Mouse (Mus musculus) hindbrain, embryonic 12.5 days (tissue): ENCODE data around the gene Icam5. TPM values are rescaled to one million over a fixed set of nuclear protein-coding genes. Genes with fewer than 3 reads are reported as not detected.

Experiments
- ATAC-seq: fragments of 200-750 bp; cut with Nextera tagmentation; 2 replicates; pipeline ENCODE4 v1.8.0; 2017; ENCODE audit warnings: moderate TSS enrichment; ENCODE audit not compliant: low FRiP score
- H3K27ac ChIP-seq: fragments of 300-500 bp; sonication (generic); 2 replicates; pipeline ENCODE4 v1.5.1; 2016; ENCODE audit warnings: mild to moderate bottlenecking
- H3K27me3 ChIP-seq: fragments of 300-500 bp; sonication (generic); 2 replicates; pipeline ENCODE4 v1.6.1; 2016; ENCODE audit warnings: mild to moderate bottlenecking
- H3K36me3 ChIP-seq: fragments of 300-500 bp; sonication (generic); 2 replicates; pipeline ENCODE4 v1.6.1; 2016; ENCODE audit warnings: mild to moderate bottlenecking
- H3K4me1 ChIP-seq: fragments of 300-500 bp; sonication (generic); 2 replicates; pipeline ENCODE4 v1.6.1; 2016
- H3K4me2 ChIP-seq: fragments of 300-500 bp; sonication (generic); replicated peaks from 2 replicates; pipeline ENCODE4 v1.6.1; 2016; ENCODE audit warnings: mild to moderate bottlenecking
- H3K4me3 ChIP-seq: fragments of 300-500 bp; sonication (generic); 2 replicates; pipeline ENCODE4 v1.5.1; 2016; ENCODE audit warnings: mild to moderate bottlenecking
- H3K9ac ChIP-seq: fragments of 300-500 bp; sonication (generic); 2 replicates; pipeline ENCODE4 v1.6.1; 2016; ENCODE audit warnings: mild to moderate bottlenecking, moderate library complexity
- H3K9me3 ChIP-seq: fragments of 300-500 bp; sonication (generic); replicated peaks from 2 replicates; pipeline ENCODE4 v1.6.1; 2016; ENCODE audit warnings: mild to moderate bottlenecking
- WGBS: fragments of 180-500 bp; shearing (Covaris S2); methylation state at CpG from one replicate; pipeline ENCODE4 v1.1.7; 2016; 5-methylcytosine and 5-hydroxymethylcytosine counted together
- polyA plus RNA-seq: library from polyadenylated mRNA; unstranded; fragments of >200 nt; fragmentation: Nextera tagmentation; extraction: Ambion mirVana; gene quantifications from 2 replicates; pipeline ENCODE4 v1.2.1, GENCODE M21; 2016

The Icam5 gene
- polyA plus RNA-seq, 1 experiment from 2014 or later, result 0.13 TPM

DNA sequence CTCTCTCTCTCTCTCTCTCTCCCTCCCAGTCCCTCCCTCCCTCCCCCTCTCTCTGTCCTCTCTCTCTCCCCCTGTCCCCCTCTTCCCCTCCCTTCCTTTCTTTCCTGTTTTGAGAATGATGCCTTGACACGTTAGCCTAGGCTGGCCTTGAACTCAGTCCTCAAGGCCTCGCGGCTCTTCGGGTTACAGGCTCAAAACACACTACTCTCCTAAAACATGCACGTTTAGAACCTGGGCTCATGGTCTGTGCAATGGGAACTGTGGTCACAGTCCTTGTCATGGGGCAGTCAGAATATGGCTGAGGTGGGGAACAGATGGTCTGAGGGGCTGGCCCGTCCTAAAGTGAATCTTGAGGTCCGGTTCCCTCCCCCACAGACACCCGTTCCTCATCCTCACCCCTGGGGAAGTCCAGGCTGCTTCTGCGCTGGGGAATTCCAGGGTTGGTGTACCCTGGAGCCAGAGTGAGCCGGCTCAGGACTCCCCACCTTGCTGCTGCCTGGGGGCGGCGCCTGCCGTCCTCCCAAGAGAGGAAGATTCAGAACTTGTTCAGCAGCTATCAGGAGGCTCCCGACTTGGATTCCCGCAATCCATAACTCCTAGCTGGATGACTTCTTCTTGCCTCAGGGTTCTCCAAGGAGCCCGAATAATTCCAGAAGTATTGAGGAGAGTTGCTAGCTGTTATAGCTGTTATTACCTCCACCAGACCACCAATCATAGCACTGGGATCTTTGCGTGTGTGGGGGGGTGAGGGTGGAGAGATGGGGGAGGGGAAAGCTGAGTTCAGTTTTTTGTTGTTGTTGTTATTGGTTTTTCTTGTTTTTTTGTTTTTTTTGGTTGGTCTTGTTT lies 15.3 kb upstream of the Icam5 start:
- WGBS, result 4% methylated on average over 17 of the region's 17 CpGs
- H3K27me3 ChIP-seq, result peaks cover 74% of the 10 kb centered on the region
- no peak overlapping the region for H3K27ac ChIP-seq

GRCm38 (mm10) chr9:21017177-21017575 lies 14.7 kb upstream of the Icam5 start:
- Histone ChIP-seq H3K9me3 (no peaks in the 10 kb centered on the region; the same call in 1 of the 2 replicates), H3K4me1 (peaks cover 4% of the 10 kb centered on the region; the same call in 1 of the 2 replicates), H3K27ac (no peak overlapping the region), H3K27me3 (peaks cover 73% of the 10 kb centered on the region), H3K4me3 (no peak overlapping the region), H3K4me2 (0 out of 2 replicates have a peak overlapping the region, but pooled peaks have one; percentile 3), H3K36me3 (no peaks in the 10 kb centered on the region), H3K9ac (no peak overlapping the region)
- ATAC-seq, result no peak
- 48% methylated on average over 4 of the region's 4 CpGs for WGBS

More for the DNA sequence above, 15.3 kb upstream of the Icam5 start:
- 0 out of 2 replicates have a peak overlapping the region, but pooled peaks have one; percentile 21 for H3K4me3 ChIP-seq
- H3K4me1 ChIP-seq, result peaks cover 4% of the 10 kb centered on the region; the same call in 1 of the 2 replicates
- ATAC-seq, result no peak
- no peak overlapping the region for H3K9ac ChIP-seq
- H3K9me3 ChIP-seq, result no peaks in the 10 kb centered on the region; the same call in 1 of the 2 replicates
- H3K36me3 ChIP-seq, result no peaks in the 10 kb centered on the region
- peak overlapping the region; percentile 44; the same call in 1 of the 2 replicates for H3K4me2 ChIP-seq

GRCm38 (mm10) chr9:21018600-21018999 lies 13.3 kb upstream of the Icam5 start:
- H3K27me3 ChIP-seq, result peaks cover 63% of the 10 kb centered on the region
- no peak for ATAC-seq

GRCm38 (mm10) chr9:21021363-21021762 lies 10.5 kb upstream of the Icam5 start:
- Histone ChIP-seq H3K27ac (no peak overlapping the region), H3K4me1 (no peaks in the 10 kb centered on the region), H3K9ac (no peak overlapping the region), H3K27me3 (peaks cover 46% of the 10 kb centered on the region), H3K36me3 (no peaks in the 10 kb centered on the region), H3K9me3 (no peaks in the 10 kb centered on the region), H3K4me3 (no peak overlapping the region), H3K4me2 (no peak overlapping the region)
- WGBS, result 78% methylated on average over 3 of the region's 3 CpGs
- no peak for ATAC-seq

More at GRCm38 (mm10) chr9:21018600-21018999, 13.3 kb upstream of the Icam5 start:
- Histone ChIP-seq H3K9ac (no peak overlapping the region), H3K4me2 (no peak overlapping the region), H3K4me1 (peaks cover 4% of the 10 kb centered on the region; the same call in 1 of the 2 replicates), H3K4me3 (no peak overlapping the region), H3K27ac (no peak overlapping the region), H3K36me3 (no peaks in the 10 kb centered on the region), H3K9me3 (no peaks in the 10 kb centered on the region; the same call in 1 of the 2 replicates)
- 77% methylated on average over 2 of the region's 2 CpGs for WGBS

GRCm38 (mm10) chr9:21022288-21022687 lies 9.6 kb upstream of the Icam5 start:
- no peaks in the 10 kb centered on the region for H3K9me3 ChIP-seq
- peaks cover 46% of the 10 kb centered on the region for H3K27me3 ChIP-seq

GRCm38 (mm10) chr9:21022726-21023125 lies 9.1 kb upstream of the Icam5 start:
- Histone ChIP-seq H3K4me3 (no peak overlapping the region), H3K36me3 (no peaks in the 10 kb centered on the region), H3K4me1 (peaks cover under 1% of the 10 kb centered on the region; the same call in 1 of the 2 replicates), H3K27ac (no peak overlapping the region), H3K9ac (no peak overlapping the region), H3K27me3 (peaks cover 46% of the 10 kb centered on the region), H3K9me3 (no peaks in the 10 kb centered on the region), H3K4me2 (no peak overlapping the region)
- WGBS, result 90% methylated on average over 1 of the region's 1 CpGs
- no peak for ATAC-seq

More at GRCm38 (mm10) chr9:21022288-21022687, 9.6 kb upstream of the Icam5 start:
- ATAC-seq, result no peak
- H3K4me1 ChIP-seq, result no peaks in the 10 kb centered on the region
- no peaks in the 10 kb centered on the region for H3K36me3 ChIP-seq
- no peak overlapping the region for H3K4me3 ChIP-seq
- no peak overlapping the region for H3K27ac ChIP-seq
- H3K9ac ChIP-seq, result no peak overlapping the region
- no peak overlapping the region for H3K4me2 ChIP-seq
- WGBS, result 65% methylated on average over 6 of the region's 6 CpGs

- peaks cover 9% of the 10 kb centered on the region; the same call in 1 of the 2 replicates for H3K4me1 ChIP-seq
- no peak overlapping the region for H3K9ac ChIP-seq
- H3K27me3 ChIP-seq, result peaks cover 60% of the 10 kb centered on the region
- no peaks in the 10 kb centered on the region for H3K9me3 ChIP-seq
- H3K27ac ChIP-seq, result no peak overlapping the region
- H3K36me3 ChIP-seq, result no peaks in the 10 kb centered on the region
- 76% methylated on average over 19 of the region's 19 CpGs for WGBS
- H3K4me3 ChIP-seq, result no peak overlapping the region
- no peak for ATAC-seq
- H3K4me2 ChIP-seq, result no peak overlapping the region
Observed at GRCm38 (mm10) chr9:21025258-21025810, 6.5 kb upstream of the Icam5 start.

GRCm38 (mm10) chr9:21026849-21027248 lies 5.0 kb upstream of the Icam5 start:
- Histone ChIP-seq H3K9me3 (no peaks in the 10 kb centered on the region), H3K27ac (no peak overlapping the region), H3K27me3 (peaks cover 68% of the 10 kb centered on the region)

DNA sequence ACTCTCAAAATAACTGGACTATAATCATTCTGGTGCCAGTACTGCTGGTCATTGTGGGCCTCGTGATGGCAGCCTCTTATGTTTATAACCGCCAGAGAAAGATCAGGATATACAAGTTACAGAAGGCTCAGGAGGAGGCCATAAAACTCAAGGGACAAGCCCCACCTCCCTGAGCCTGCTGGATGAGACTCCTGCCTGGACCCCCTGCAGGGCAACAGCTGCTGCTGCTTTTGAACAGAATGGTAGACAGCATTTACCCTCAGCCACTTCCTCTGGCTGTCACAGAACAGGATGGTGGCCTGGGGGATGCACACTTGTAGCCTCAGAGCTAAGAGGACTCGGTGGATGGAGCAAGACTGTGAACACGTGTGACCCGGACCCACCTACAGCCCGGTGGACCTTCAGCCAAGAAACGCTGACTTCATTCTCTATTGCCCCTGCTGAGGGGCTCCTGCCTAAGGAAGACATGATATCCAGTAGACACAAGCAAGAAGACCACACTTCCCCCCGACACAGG lies 4.0 kb upstream of the Icam5 start:
- H3K27me3 ChIP-seq, result peaks cover 74% of the 10 kb centered on the region
- 46% methylated on average over 8 of the region's 8 CpGs for WGBS
- no peak for ATAC-seq
- no peak overlapping the region for H3K27ac ChIP-seq
- H3K9ac ChIP-seq, result no peak overlapping the region
- H3K4me2 ChIP-seq, result no peak overlapping the region
- H3K4me3 ChIP-seq, result no peak overlapping the region
- H3K9me3 ChIP-seq, result no peaks in the 10 kb centered on the region
- no peaks in the 10 kb centered on the region for H3K36me3 ChIP-seq
- peaks cover 29% of the 10 kb centered on the region for H3K4me1 ChIP-seq

More at GRCm38 (mm10) chr9:21026849-21027248, 5.0 kb upstream of the Icam5 start:
- no peak overlapping the region for H3K9ac ChIP-seq
- WGBS, result 81% methylated on average over 12 of the region's 12 CpGs
- no peaks in the 10 kb centered on the region for H3K36me3 ChIP-seq
- H3K4me1 ChIP-seq, result peaks cover 22% of the 10 kb centered on the region
- no peak overlapping the region for H3K4me2 ChIP-seq
- no peak for ATAC-seq
- H3K4me3 ChIP-seq, result no peak overlapping the region

GRCm38 (mm10) chr9:21028560-21029110 lies 3.2 kb upstream of the Icam5 start:
- peaks cover 82% of the 10 kb centered on the region for H3K27me3 ChIP-seq

DNA sequence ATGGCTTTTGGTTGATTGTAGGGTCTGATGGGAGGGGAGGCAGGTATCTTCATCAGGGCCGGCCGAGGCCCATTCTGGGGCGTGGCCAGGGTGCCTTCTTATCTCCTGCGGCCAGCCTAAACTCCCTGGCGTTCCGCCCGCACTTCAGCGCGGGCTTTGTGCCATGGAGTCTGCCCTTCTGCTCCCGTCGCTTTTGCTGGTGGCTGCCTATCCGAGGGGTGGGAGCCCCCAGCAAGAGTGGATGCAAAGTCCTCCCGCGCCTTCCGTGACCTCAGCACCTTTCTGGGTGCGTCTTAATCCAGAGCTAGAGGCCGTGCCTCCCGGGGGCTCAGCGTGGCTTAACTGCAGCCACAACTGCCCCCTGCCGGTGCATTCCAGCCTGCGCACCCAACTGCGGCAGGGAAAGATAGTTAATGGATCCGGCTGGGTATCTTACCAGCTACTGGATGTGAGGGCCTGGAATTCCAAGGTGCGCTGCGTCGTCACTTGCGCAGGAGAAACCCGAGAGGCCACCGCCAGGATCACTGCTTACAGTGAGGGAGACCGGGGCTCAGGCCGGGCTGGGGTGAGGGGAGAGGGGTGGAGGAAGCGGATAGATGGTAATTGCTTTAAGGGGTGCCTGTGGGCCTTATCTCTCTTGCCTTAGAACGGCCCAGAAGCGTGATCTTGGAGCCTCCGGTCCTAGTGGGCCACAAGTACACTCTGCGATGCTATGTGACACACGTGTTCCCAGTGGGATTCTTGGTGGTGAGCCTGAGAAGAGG lies 2.4 kb upstream of the Icam5 start, which contains the start of gene Icam4:
Icam4 (plus strand) TSS at position 83 of the 764 bp plus-strand sequence.
- Histone ChIP-seq H3K4me3 (peak within 1 kb of the TSS; percentile 25), H3K9me3 (no peaks in the 10 kb centered on the region), H3K4me2 (peak within 1 kb of the TSS; percentile 51), H3K4me1 (peaks cover 37% of the 10 kb centered on the region), H3K9ac (0 out of 2 replicates have a peak within 1 kb of the TSS, but pooled peaks have one; percentile 42), H3K27ac (no peak within 1 kb of the TSS), H3K36me3 (no peaks in the 10 kb centered on the region), H3K27me3 (peaks cover 89% of the 10 kb centered on the region)
- 4% methylated on average over 37 of the region's 37 CpGs for WGBS
- peak; percentile 21; the same call in 1 of the 2 replicates for ATAC-seq

More at GRCm38 (mm10) chr9:21028560-21029110, 3.2 kb upstream of the Icam5 start:
- WGBS, result 72% methylated on average over 6 of the region's 6 CpGs
- ATAC-seq, result no peak
- Histone ChIP-seq H3K27ac (no peak overlapping the region), H3K9me3 (no peaks in the 10 kb centered on the region), H3K4me2 (no peak overlapping the region), H3K4me3 (no peak overlapping the region), H3K4me1 (peaks cover 37% of the 10 kb centered on the region), H3K9ac (no peak overlapping the region), H3K36me3 (no peaks in the 10 kb centered on the region)
